Mouse (Mus musculus): ENCODE results near the gene Nagk. TPM values are rescaled to one million over a fixed set of nuclear protein-coding genes. Genes with fewer than 3 reads are reported as not detected.

Gene Nagk
- total RNA-seq (2023; ENCODE audit: inconsistent age), result 16.2 to 23.1 TPM (median 18.3 TPM) in 4 replicates

GRCm38 (mm10) chr6:83794760-83795296 is at the start of gene Nagk:
Gene Nagk, plus strand, starts transcription at chr6:83794982.

GRCm38 (mm10) chr6:83762344-83762743 is 32.4 kb upstream of the Nagk start, which contains the start of gene Ankrd53:
Gene Ankrd53, plus strand, starts transcription at chr6:83762644.

GRCm38 (mm10) chr6:83775638-83776293 is 19.0 kb upstream of the Nagk start, which contains the start of gene Tex261:
Gene Tex261, minus strand, starts transcription at chr6:83775813.

GRCm38 (mm10) chr6:83831606-83832123 is 36.9 kb downstream of the Nagk start, which contains the start of gene Paip2b:
Gene Paip2b, minus strand, starts transcription at chr6:83831741.

Other genes starting within 250 kb of the Nagk start
- gene Stambp, start 222.3 kb upstream of the Nagk start, total RNA-seq (2023; ENCODE audit: inconsistent age), result 16.4 to 18.9 TPM (median 17.0 TPM) in 4 replicates
- not detected in 4 replicates for gene Clec4f, start 138.8 kb upstream of the Nagk start, total RNA-seq (2023; ENCODE audit: inconsistent age)
- not detected in 4 replicates for gene Cd207, start 117.1 kb upstream of the Nagk start, total RNA-seq (2023; ENCODE audit: inconsistent age)
- gene Vax2, start 83.7 kb upstream of the Nagk start, total RNA-seq (2023; ENCODE audit: inconsistent age), result not detected in 4 replicates
- gene Atp6v1b1, start 52.0 kb upstream of the Nagk start, total RNA-seq (2023; ENCODE audit: inconsistent age), result not detected in 4 replicates
- gene Ankrd53, start 32.3 kb upstream of the Nagk start, total RNA-seq (2023; ENCODE audit: inconsistent age), result not detected in 4 replicates
- 35.1 to 55.5 TPM (median 42.6 TPM) in 4 replicates for gene Tex261, start 19.2 kb upstream of the Nagk start, total RNA-seq (2023; ENCODE audit: inconsistent age)
- gene Paip2b, start 36.8 kb downstream of the Nagk start, total RNA-seq (2023; ENCODE audit: inconsistent age), result 42.9 to 46.6 TPM (median 43.6 TPM) in 4 replicates
- 152 to 167 TPM (median 156 TPM) in 4 replicates for gene Zfp638, start 72.1 kb downstream of the Nagk start, total RNA-seq (2023; ENCODE audit: inconsistent age)
- gene Dysf, start 213.6 kb downstream of the Nagk start, total RNA-seq (2023; ENCODE audit: inconsistent age), result 0.36 to 2.4 TPM (median 0.64 TPM) in 4 replicates

All from B cell, adult (primary cell).